Mouse (Mus musculus): ENCODE data around the gene Nicn1. TPM values are rescaled to one million over a fixed set of nuclear protein-coding genes. Genes with fewer than 3 reads are reported as not detected.
A peak's percentile ranks its signal among the peaks of the same experiment; 100 is the strongest.

The Nicn1 gene
- 10 to 100 TPM; 21.0 to 21.5 TPM for total RNA-seq (2021)
- polyA plus RNA-seq (2012; rRNA removed), result 24.1 and 37.1 TPM in 2 replicates
- long read RNA-seq, transcript Nicn1-201 (6 exons, 2,133 nt), result major isoform, 25 of 29 reads
- long read RNA-seq, partial matches to known transcripts, result 0 of 29 reads
- long read RNA-seq, other reads (novel, unspliced or antisense), result 4 of 29 reads

GRCm38 (mm10) chr9:108290016-108290750 is at the start of gene Nicn1:
TSS of gene Nicn1 (plus strand) at chr9:108290429.
- WGBS, result under 1% methylated on average over 32 of the region's 32 CpGs
- no peaks in the 10 kb centered on the region for H3K27me3 ChIP-seq (ENCODE audit: control insufficient read depth, insufficient read depth, low read length)
- H3K36me3 ChIP-seq (ENCODE audit: control insufficient read depth, insufficient read depth, low read length), result 0 out of 2 replicates have a peak, but pooled peaks cover 3% of the 10 kb centered on the region
- peak; percentile 85 for TF ChIP-seq POLR2A (IDR thresholded peaks at IDR 0.05; ENCODE audit: insufficient read depth, low read depth, low read length)
- TF ChIP-seq CTCF (IDR thresholded peaks at IDR 0.05), result peak; percentile 39
- TF ChIP-seq EP300 (IDR thresholded peaks at IDR 0.05; ENCODE audit: insufficient read depth, low read depth, low read length), result 0 out of 2 replicates have a peak, but pooled peaks have one; percentile 16
- H3K27ac ChIP-seq, result peak within 1 kb of the TSS; percentile 77
- intact Hi-C loops (cut with DNase I), result loop anchor here (2.0 kb wide), 1 partner anchor 15 kb away; no protein-coding TSS in a partner anchor
- peak within 1 kb of the TSS; percentile 82 for H3K9ac ChIP-seq (ENCODE audit: low read depth, low read length)
- no peaks in the 10 kb centered on the region for H3K79me2 ChIP-seq (replicated peaks; ENCODE audit: control insufficient read depth, insufficient read depth, low read length)
- peaks cover 5% of the 10 kb centered on the region for H3K4me1 ChIP-seq (ENCODE audit: control insufficient read depth, insufficient read depth, low read length)
- peak within 1 kb of the TSS; percentile 83 for H3K4me3 ChIP-seq
- DNase-seq, result peak; percentile 85 to 93

- DNase-seq, result no peak
- Histone ChIP-seq H3K27ac (no peak overlapping the region), H3K9ac (ENCODE audit: low read depth, low read length) (no peak overlapping the region)
These were observed 45.7 kb upstream of the Nicn1 start for GRCm38 (mm10) chr9:108244540-108244939.

GRCm38 (mm10) chr9:108244984-108245383 is 45.2 kb upstream of the Nicn1 start:
- Histone ChIP-seq H3K4me3 (no peak overlapping the region), H3K36me3 (ENCODE audit: control insufficient read depth, insufficient read depth, low read length) (peaks cover 18% of the 10 kb centered on the region), H3K4me1 (ENCODE audit: control insufficient read depth, insufficient read depth, low read length) (peaks cover 5% of the 10 kb centered on the region), H3K9ac (ENCODE audit: low read depth, low read length) (no peak overlapping the region), H3K79me2 (replicated peaks; ENCODE audit: control insufficient read depth, insufficient read depth, low read length) (peaks cover 3% of the 10 kb centered on the region; the same call in 1 of the 2 replicates), H3K27ac (no peak overlapping the region), H3K27me3 (ENCODE audit: control insufficient read depth, insufficient read depth, low read length) (no peaks in the 10 kb centered on the region)
- peak; percentile 66 for TF ChIP-seq CTCF (IDR thresholded peaks at IDR 0.05)
- no peak for TF ChIP-seq POLR2A (IDR thresholded peaks at IDR 0.05; ENCODE audit: insufficient read depth, low read depth, low read length)
- no peak for DNase-seq
- WGBS, result 62% methylated on average over 3 of the region's 3 CpGs
- intact Hi-C loops (cut with DNase I), result loop anchor here (5.0 kb wide), 2 partner anchors 33 to 37 kb away; no protein-coding TSS in a partner anchor

More at GRCm38 (mm10) chr9:108244540-108244939, 45.7 kb upstream of the Nicn1 start:
- no peak overlapping the region for H3K4me3 ChIP-seq
- no peaks in the 10 kb centered on the region for H3K27me3 ChIP-seq (ENCODE audit: control insufficient read depth, insufficient read depth, low read length)
- H3K4me1 ChIP-seq (ENCODE audit: control insufficient read depth, insufficient read depth, low read length), result peaks cover 4% of the 10 kb centered on the region
- H3K79me2 ChIP-seq (replicated peaks; ENCODE audit: control insufficient read depth, insufficient read depth, low read length), result peaks cover 3% of the 10 kb centered on the region; the same call in 1 of the 2 replicates
- intact Hi-C loops (cut with DNase I), result no loop called here
- H3K36me3 ChIP-seq (ENCODE audit: control insufficient read depth, insufficient read depth, low read length), result peaks cover 14% of the 10 kb centered on the region
- no peak for TF ChIP-seq POLR2A (IDR thresholded peaks at IDR 0.05; ENCODE audit: insufficient read depth, low read depth, low read length)
- TF ChIP-seq EP300 (IDR thresholded peaks at IDR 0.05; ENCODE audit: insufficient read depth, low read depth, low read length), result no peak
- TF ChIP-seq CTCF (IDR thresholded peaks at IDR 0.05), result no peak
- 71% methylated on average over 3 of the region's 3 CpGs for WGBS

- no peak overlapping the region for H3K27ac ChIP-seq
- intact Hi-C loops (cut with DNase I), result loop anchor here (5.0 kb wide), 2 partner anchors 33 to 37 kb away; no protein-coding TSS in a partner anchor
- H3K36me3 ChIP-seq (ENCODE audit: control insufficient read depth, insufficient read depth, low read length), result peaks cover 21% of the 10 kb centered on the region
These were observed 41.3 kb upstream of the Nicn1 start for GRCm38 (mm10) chr9:108248957-108249356.

GRCm38 (mm10) chr9:108251877-108252276 is 38.4 kb upstream of the Nicn1 start:
- Histone ChIP-seq H3K27ac (peak overlapping the region; percentile 54), H3K36me3 (ENCODE audit: control insufficient read depth, insufficient read depth, low read length) (peaks cover 24% of the 10 kb centered on the region)

More at GRCm38 (mm10) chr9:108248957-108249356, 41.3 kb upstream of the Nicn1 start:
- DNase-seq, result no peak
- Histone ChIP-seq H3K4me3 (no peak overlapping the region), H3K27me3 (ENCODE audit: control insufficient read depth, insufficient read depth, low read length) (no peaks in the 10 kb centered on the region), H3K79me2 (replicated peaks; ENCODE audit: control insufficient read depth, insufficient read depth, low read length) (no peaks in the 10 kb centered on the region; the same call in 1 of the 2 replicates), H3K9ac (ENCODE audit: low read depth, low read length) (no peak overlapping the region), H3K4me1 (ENCODE audit: control insufficient read depth, insufficient read depth, low read length) (peaks cover 5% of the 10 kb centered on the region)
- TF ChIP-seq CTCF (IDR thresholded peaks at IDR 0.05) (no peak), POLR2A (IDR thresholded peaks at IDR 0.05; ENCODE audit: insufficient read depth, low read depth, low read length) (no peak), EP300 (IDR thresholded peaks at IDR 0.05; ENCODE audit: insufficient read depth, low read depth, low read length) (no peak)
- 54% methylated on average over 5 of the region's 5 CpGs for WGBS

More at GRCm38 (mm10) chr9:108251877-108252276, 38.4 kb upstream of the Nicn1 start:
- WGBS, result 78% methylated on average over 6 of the region's 6 CpGs
- TF ChIP-seq POLR2A (IDR thresholded peaks at IDR 0.05; ENCODE audit: insufficient read depth, low read depth, low read length) (no peak), EP300 (IDR thresholded peaks at IDR 0.05; ENCODE audit: insufficient read depth, low read depth, low read length) (peak; percentile 85), CTCF (IDR thresholded peaks at IDR 0.05) (no peak)
- no peak overlapping the region for H3K4me3 ChIP-seq
- H3K79me2 ChIP-seq (replicated peaks; ENCODE audit: control insufficient read depth, insufficient read depth, low read length), result no peaks in the 10 kb centered on the region; the same call in none of the 2 replicates
- intact Hi-C loops (cut with DNase I), result loop anchor here (2.0 kb wide), 1 partner anchor 17 kb away; no protein-coding TSS in a partner anchor
- DNase-seq, result peak in 1 of 2 experiments; percentile 72
- H3K4me1 ChIP-seq (ENCODE audit: control insufficient read depth, insufficient read depth, low read length), result peaks cover 5% of the 10 kb centered on the region
- H3K27me3 ChIP-seq (ENCODE audit: control insufficient read depth, insufficient read depth, low read length), result no peaks in the 10 kb centered on the region
- H3K9ac ChIP-seq (ENCODE audit: low read depth, low read length), result no peak overlapping the region
